Mouse (Mus musculus): ENCODE measurements around the gene Mrpl45. TPM values are rescaled to one million over a fixed set of nuclear protein-coding genes. Genes with fewer than 3 reads are reported as not detected.
A peak's percentile ranks its signal among the peaks of the same experiment; 100 is the strongest.

Gene Mrpl45
- polyA plus RNA-seq, 1 experiment from 2014 or later, result 37.8 TPM

DNA sequence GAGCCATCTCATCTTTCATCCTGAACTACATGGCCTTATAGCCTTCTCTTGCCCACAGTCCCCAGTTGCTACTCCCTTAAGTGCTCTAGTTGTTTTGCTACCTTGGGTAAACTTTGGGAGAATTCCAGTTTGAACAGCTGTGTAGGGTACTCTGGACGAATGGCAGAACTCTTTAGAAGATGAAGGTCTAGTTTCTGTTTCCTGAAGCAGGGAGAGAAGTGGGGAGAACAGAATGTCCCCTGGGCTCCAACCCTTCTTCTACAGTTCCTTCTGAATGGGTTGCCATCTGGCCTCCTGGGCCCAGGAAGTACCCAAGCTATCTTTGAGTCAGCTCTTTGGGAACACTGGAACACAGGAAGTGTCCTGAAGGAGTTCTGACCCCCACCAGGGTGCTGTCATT lies 18.4 kb downstream of the Mrpl45 start:
- Histone ChIP-seq H3K36me3 (ENCODE audit: control insufficient read depth, insufficient read depth, low read length) (peaks cover 15% of the 10 kb centered on the region), H3K4me3 (ENCODE audit: low read depth, low read length) (no peak overlapping the region), H3K9ac (ENCODE audit: low read depth, low read length) (no peak overlapping the region), H3K4me1 (ENCODE audit: control insufficient read depth, insufficient read depth, low read length) (peaks cover 12% of the 10 kb centered on the region), H3K4me2 (ENCODE audit: low read depth, low read length) (no peak overlapping the region), H3K27me3 (replicated peaks; ENCODE audit: control insufficient read depth, insufficient read depth, low read length) (no peaks in the 10 kb centered on the region), H3K27ac (replicated peaks; ENCODE audit: low read depth, low read length) (no peak overlapping the region; the same call in 1 of the 2 replicates), H3K9me3 (ENCODE audit: control insufficient read depth, low read length) (no peaks in the 10 kb centered on the region)
- DNase-seq (ENCODE audit: low spot score) (peak; percentile 26), ATAC-seq (ENCODE audit: low read depth) (no peak)
- 32% methylated on average over 1 of the region's 1 CpGs for WGBS

DNA sequence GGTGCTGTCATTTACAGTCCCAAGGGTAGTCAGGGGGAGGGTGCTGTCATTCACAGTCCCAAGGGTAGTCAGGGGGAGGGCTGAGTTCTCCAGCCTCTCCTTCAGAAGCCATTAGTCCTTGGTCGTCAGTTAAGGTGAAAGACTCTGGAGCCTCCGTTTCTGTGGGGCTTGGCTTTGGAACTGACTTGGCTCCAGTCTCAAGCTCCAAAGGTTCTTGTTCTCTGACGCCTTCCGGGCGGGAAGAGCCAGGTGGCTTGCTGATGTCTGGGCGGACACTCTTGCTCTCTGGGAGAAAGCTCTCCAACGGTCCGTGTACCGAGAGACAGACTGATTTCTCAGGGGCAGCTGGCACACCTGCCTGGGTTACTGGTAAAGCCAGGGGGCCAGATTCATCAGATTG lies 18.9 kb downstream of the Mrpl45 start:
- H3K27me3 ChIP-seq (replicated peaks; ENCODE audit: control insufficient read depth, insufficient read depth, low read length), result no peaks in the 10 kb centered on the region
- DNase-seq (ENCODE audit: low spot score), result no peak
- H3K27ac ChIP-seq (replicated peaks; ENCODE audit: low read depth, low read length), result no peak overlapping the region
- H3K4me3 ChIP-seq (ENCODE audit: low read depth, low read length), result no peak overlapping the region
- H3K4me2 ChIP-seq (ENCODE audit: low read depth, low read length), result no peak overlapping the region
- 75% methylated on average over 9 of the region's 9 CpGs for WGBS
- H3K4me1 ChIP-seq (ENCODE audit: control insufficient read depth, insufficient read depth, low read length), result peaks cover 15% of the 10 kb centered on the region
- H3K36me3 ChIP-seq (ENCODE audit: control insufficient read depth, insufficient read depth, low read length), result peaks cover 10% of the 10 kb centered on the region
- H3K9ac ChIP-seq (ENCODE audit: low read depth, low read length), result no peak overlapping the region
- H3K9me3 ChIP-seq (ENCODE audit: control insufficient read depth, low read length), result no peaks in the 10 kb centered on the region
- ATAC-seq (ENCODE audit: low read depth), result no peak

DNA sequence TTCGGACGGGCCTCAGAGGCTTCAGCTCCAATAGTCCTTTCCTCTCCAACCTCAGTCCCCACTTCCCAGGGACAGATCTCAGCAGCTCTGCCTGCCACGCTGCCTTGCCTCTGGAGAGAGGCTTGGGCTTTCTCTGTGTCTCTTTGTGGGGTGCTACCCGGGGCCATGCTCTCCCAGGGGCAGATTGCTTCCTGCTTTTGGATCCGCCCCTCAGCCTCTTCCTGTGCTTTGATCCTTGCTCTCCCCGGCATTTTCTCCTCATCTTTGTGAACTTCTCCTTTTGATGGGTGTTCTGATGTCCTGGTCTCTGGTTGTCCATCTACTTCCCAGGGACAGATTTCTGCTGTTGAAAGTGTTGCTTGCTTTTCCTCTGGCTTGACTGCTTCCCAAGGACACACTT lies 20.7 kb downstream of the Mrpl45 start:
- H3K27me3 ChIP-seq (replicated peaks; ENCODE audit: control insufficient read depth, insufficient read depth, low read length), result no peaks in the 10 kb centered on the region
- H3K9ac ChIP-seq (ENCODE audit: low read depth, low read length), result no peak overlapping the region
- WGBS, result 42% methylated on average over 6 of the region's 6 CpGs
- no peak overlapping the region for H3K27ac ChIP-seq (replicated peaks; ENCODE audit: low read depth, low read length)
- no peak overlapping the region for H3K4me2 ChIP-seq (ENCODE audit: low read depth, low read length)
- ATAC-seq (ENCODE audit: low read depth) (no peak), DNase-seq (ENCODE audit: low spot score) (no peak)
- H3K4me1 ChIP-seq (ENCODE audit: control insufficient read depth, insufficient read depth, low read length), result peaks cover 15% of the 10 kb centered on the region
- no peaks in the 10 kb centered on the region for H3K9me3 ChIP-seq (ENCODE audit: control insufficient read depth, low read length)
- no peak overlapping the region for H3K4me3 ChIP-seq (ENCODE audit: low read depth, low read length)
- no peaks in the 10 kb centered on the region for H3K36me3 ChIP-seq (ENCODE audit: control insufficient read depth, insufficient read depth, low read length)

DNA sequence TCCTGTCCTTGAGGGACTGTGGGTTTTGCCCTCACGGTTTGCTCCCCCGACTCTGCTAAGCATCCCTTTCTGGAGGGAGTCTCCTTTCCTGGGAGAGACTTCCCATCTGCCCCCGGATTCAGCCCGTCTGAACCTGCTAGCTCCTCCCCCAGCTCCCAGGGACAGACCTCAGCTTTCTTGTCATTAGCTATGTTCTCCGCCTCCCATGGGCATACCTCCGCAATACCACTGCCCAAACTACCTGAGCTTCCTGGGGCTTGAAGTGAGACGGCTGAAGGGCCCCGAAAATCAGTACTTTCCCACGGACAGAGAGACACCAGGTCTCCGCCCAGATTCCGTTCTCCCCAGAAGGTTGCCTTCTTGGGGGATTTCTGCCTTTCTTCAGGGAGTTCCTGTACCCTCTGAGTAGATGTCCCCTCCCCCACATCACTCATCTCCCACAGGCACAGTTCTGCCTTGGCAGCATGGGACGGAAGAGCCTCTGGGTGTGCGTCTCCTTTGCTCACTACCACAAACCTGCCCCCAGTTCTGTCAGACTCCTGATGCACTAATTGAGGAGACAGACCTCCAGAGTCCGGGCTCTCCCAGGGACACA lies 21.3 kb downstream of the Mrpl45 start:
- no peak overlapping the region for H3K27ac ChIP-seq (replicated peaks; ENCODE audit: low read depth, low read length)
- no peak for ATAC-seq (ENCODE audit: low read depth)
- no peak overlapping the region for H3K4me3 ChIP-seq (ENCODE audit: low read depth, low read length)
- H3K9me3 ChIP-seq (ENCODE audit: control insufficient read depth, low read length), result no peaks in the 10 kb centered on the region
- H3K4me2 ChIP-seq (ENCODE audit: low read depth, low read length), result no peak overlapping the region
- no peaks in the 10 kb centered on the region for H3K36me3 ChIP-seq (ENCODE audit: control insufficient read depth, insufficient read depth, low read length)
- H3K27me3 ChIP-seq (replicated peaks; ENCODE audit: control insufficient read depth, insufficient read depth, low read length), result no peaks in the 10 kb centered on the region
- peaks cover 15% of the 10 kb centered on the region for H3K4me1 ChIP-seq (ENCODE audit: control insufficient read depth, insufficient read depth, low read length)
- 62% methylated on average over 14 of the region's 14 CpGs for WGBS
- DNase-seq (ENCODE audit: low spot score), result no peak
- no peak overlapping the region for H3K9ac ChIP-seq (ENCODE audit: low read depth, low read length)

DNA sequence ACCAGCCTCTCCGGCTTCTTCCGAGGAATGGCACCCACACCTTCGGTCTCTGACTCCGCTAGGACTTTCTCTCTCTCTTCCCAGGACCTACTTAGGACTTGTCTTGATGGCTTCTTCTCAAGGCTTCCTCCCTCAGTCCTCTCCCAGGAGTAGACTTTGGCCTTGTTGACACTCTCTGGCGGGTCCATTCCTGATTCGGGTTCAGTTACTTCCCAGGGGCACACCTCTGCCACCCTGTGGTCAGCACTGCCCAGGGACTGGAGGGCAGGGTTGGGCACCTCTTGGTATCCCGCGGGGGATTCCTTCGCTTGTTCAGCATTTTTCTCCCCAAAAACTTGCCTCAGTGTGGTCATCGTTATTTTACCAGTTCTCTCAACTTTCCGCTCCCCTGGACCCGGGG lies 21.8 kb downstream of the Mrpl45 start:
- H3K4me2 ChIP-seq (ENCODE audit: low read depth, low read length), result no peak overlapping the region
- H3K4me1 ChIP-seq (ENCODE audit: control insufficient read depth, insufficient read depth, low read length), result peaks cover 15% of the 10 kb centered on the region
- no peak for ATAC-seq (ENCODE audit: low read depth)
- 84% methylated on average over 12 of the region's 12 CpGs for WGBS
- no peaks in the 10 kb centered on the region for H3K36me3 ChIP-seq (ENCODE audit: control insufficient read depth, insufficient read depth, low read length)
- H3K27me3 ChIP-seq (replicated peaks; ENCODE audit: control insufficient read depth, insufficient read depth, low read length), result no peaks in the 10 kb centered on the region
- H3K9ac ChIP-seq (ENCODE audit: low read depth, low read length), result no peak overlapping the region
- H3K9me3 ChIP-seq (ENCODE audit: control insufficient read depth, low read length), result no peaks in the 10 kb centered on the region
- H3K27ac ChIP-seq (replicated peaks; ENCODE audit: low read depth, low read length), result no peak overlapping the region
- H3K4me3 ChIP-seq (ENCODE audit: low read depth, low read length), result no peak overlapping the region
- no peak for DNase-seq (ENCODE audit: low spot score)

DNA sequence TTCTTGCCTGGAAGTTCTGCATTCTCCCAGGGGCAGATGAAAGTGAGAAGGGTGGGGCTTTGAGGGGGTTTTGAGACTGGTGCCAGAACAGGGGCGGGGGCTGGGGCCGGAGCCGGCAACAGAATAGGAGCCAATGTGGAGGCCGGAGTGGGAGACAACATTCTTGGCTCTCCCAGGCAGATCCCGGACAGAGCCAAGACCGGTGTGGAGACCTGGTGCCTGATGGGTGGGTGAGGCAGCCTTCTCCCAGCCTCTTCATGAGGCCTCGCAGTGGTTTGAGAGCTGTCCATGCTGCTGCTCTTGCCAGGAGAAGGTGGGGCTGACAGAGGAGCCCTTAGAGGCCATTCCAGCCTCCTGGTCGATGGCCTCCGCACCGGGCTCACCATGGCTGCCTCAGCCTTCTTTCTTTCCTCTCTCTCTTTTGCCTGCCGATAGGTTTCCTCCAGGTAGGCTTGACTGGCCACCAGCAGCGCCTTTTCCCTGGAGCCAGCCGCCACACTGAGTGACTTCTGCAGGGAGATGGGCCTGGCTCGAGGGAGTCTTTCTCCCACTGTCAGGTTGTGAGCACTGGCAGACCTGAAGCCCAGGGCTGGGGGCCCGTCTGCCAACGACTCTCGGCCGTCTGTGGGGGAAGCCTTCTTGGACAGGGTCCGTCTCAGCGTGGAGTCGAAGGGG lies 22.9 kb downstream of the Mrpl45 start:
- Histone ChIP-seq H3K4me1 (ENCODE audit: control insufficient read depth, insufficient read depth, low read length) (peaks cover 15% of the 10 kb centered on the region), H3K36me3 (ENCODE audit: control insufficient read depth, insufficient read depth, low read length) (no peaks in the 10 kb centered on the region), H3K4me3 (ENCODE audit: low read depth, low read length) (peak overlapping the region; percentile 16), H3K9me3 (ENCODE audit: control insufficient read depth, low read length) (no peaks in the 10 kb centered on the region), H3K9ac (ENCODE audit: low read depth, low read length) (peak overlapping the region; percentile 26; the same call in 1 of the 2 replicates), H3K27me3 (replicated peaks; ENCODE audit: control insufficient read depth, insufficient read depth, low read length) (no peaks in the 10 kb centered on the region), H3K4me2 (ENCODE audit: low read depth, low read length) (peak overlapping the region; percentile 42), H3K27ac (replicated peaks; ENCODE audit: low read depth, low read length) (peak overlapping the region; percentile 74)
- WGBS, result 35% methylated on average over 20 of the region's 21 CpGs
- peak; percentile 67 for DNase-seq (ENCODE audit: low spot score)
- ATAC-seq (ENCODE audit: low read depth), result peak; percentile 70

DNA sequence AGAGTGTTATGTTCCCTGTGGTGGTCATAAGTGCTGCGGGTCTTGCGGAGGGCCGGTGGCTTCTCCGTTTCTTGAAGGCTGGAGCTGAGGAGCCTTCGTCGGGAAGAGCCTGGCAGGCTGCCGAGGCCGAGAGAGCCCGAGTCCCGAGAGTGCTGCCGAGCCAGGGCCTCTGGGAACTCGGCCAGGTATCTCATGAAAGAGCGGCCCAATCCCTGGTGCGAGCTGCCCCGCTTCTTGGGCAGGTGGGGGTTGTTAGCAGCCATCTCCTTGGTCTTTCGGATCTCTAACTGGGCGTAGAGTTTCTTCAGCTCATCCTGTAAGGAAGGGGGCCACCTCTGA lies 23.4 kb downstream of the Mrpl45 start:
- Histone ChIP-seq H3K36me3 (ENCODE audit: control insufficient read depth, insufficient read depth, low read length) (no peaks in the 10 kb centered on the region), H3K9me3 (ENCODE audit: control insufficient read depth, low read length) (no peaks in the 10 kb centered on the region), H3K4me2 (ENCODE audit: low read depth, low read length) (peak overlapping the region; percentile 42), H3K27me3 (replicated peaks; ENCODE audit: control insufficient read depth, insufficient read depth, low read length) (no peaks in the 10 kb centered on the region), H3K4me3 (ENCODE audit: low read depth, low read length) (peak overlapping the region; percentile 16), H3K9ac (ENCODE audit: low read depth, low read length) (peak overlapping the region; percentile 26; the same call in 1 of the 2 replicates), H3K4me1 (ENCODE audit: control insufficient read depth, insufficient read depth, low read length) (peaks cover 15% of the 10 kb centered on the region), H3K27ac (replicated peaks; ENCODE audit: low read depth, low read length) (peak overlapping the region; percentile 74)
- ATAC-seq (ENCODE audit: low read depth), result peak; percentile 38; the same call in 1 of the 2 replicates
- peak; percentile 86 for DNase-seq (ENCODE audit: low spot score)
- WGBS, result 31% methylated on average over 11 of the region's 17 CpGs

DNA sequence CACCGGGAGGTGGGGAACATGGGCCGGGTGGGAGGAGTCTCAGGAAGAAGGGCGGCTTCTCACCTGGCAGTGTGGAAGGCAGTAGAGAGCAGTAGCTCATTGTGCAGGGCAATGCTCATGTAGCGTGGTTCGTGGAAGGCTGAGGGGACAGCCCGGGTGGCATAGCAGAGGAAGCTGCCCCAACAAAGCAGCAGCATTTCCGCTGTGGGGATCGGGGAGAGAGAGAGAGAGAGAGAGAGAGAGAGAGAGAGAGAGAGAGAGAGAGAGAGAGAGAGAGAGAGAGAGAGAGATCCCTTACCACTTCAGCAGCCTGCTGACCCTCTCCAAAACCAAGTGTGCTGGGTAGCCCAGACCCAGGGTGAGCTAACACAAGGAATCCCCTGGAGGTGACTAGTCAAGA lies 27.7 kb downstream of the Mrpl45 start:
- H3K36me3 ChIP-seq (ENCODE audit: control insufficient read depth, insufficient read depth, low read length), result no peaks in the 10 kb centered on the region
- 48% methylated on average over 8 of the region's 8 CpGs for WGBS
- H3K4me3 ChIP-seq (ENCODE audit: low read depth, low read length), result no peak overlapping the region
- no peak for DNase-seq (ENCODE audit: low spot score)
- H3K9ac ChIP-seq (ENCODE audit: low read depth, low read length), result no peak overlapping the region
- no peaks in the 10 kb centered on the region for H3K27me3 ChIP-seq (replicated peaks; ENCODE audit: control insufficient read depth, insufficient read depth, low read length)
- peaks cover 8% of the 10 kb centered on the region for H3K4me1 ChIP-seq (ENCODE audit: control insufficient read depth, insufficient read depth, low read length)
- no peaks in the 10 kb centered on the region for H3K9me3 ChIP-seq (ENCODE audit: control insufficient read depth, low read length)
- no peak overlapping the region for H3K27ac ChIP-seq (replicated peaks; ENCODE audit: low read depth, low read length)
- H3K4me2 ChIP-seq (ENCODE audit: low read depth, low read length), result no peak overlapping the region
- no peak for ATAC-seq (ENCODE audit: low read depth)

DNA sequence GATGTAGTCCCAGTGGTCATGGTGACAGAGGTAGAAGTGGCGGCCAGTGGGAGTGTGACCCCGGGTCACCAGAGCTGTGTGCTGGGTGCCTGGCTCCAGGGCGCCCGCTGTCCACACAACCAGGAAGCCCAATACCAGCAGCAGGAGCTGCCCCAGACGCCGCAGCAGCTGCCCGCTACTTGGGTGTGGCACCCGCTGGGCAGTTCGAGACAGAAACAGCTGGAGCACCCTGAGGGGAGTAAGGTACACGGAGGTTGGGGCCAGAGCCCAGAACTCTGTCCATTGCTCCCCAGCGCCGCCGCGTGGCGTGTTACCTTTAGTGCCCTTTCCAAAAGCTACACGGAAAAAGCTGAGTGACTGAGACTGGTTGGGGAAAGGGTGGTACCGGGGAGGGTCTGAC lies 28.1 kb downstream of the Mrpl45 start:
- Histone ChIP-seq H3K4me2 (ENCODE audit: low read depth, low read length) (no peak overlapping the region; the same call in 1 of the 2 replicates), H3K4me1 (ENCODE audit: control insufficient read depth, insufficient read depth, low read length) (peaks cover 5% of the 10 kb centered on the region), H3K9ac (ENCODE audit: low read depth, low read length) (no peak overlapping the region), H3K9me3 (ENCODE audit: control insufficient read depth, low read length) (no peaks in the 10 kb centered on the region), H3K27ac (replicated peaks; ENCODE audit: low read depth, low read length) (no peak overlapping the region), H3K4me3 (ENCODE audit: low read depth, low read length) (no peak overlapping the region), H3K27me3 (replicated peaks; ENCODE audit: control insufficient read depth, insufficient read depth, low read length) (no peaks in the 10 kb centered on the region), H3K36me3 (ENCODE audit: control insufficient read depth, insufficient read depth, low read length) (no peaks in the 10 kb centered on the region)
- DNase-seq (ENCODE audit: low spot score), result no peak
- no peak; the same call in 1 of the 2 replicates for ATAC-seq (ENCODE audit: low read depth)
- WGBS, result 26% methylated on average over 17 of the region's 17 CpGs

All from embryonic facial prominence, embryonic 14.5 days (tissue).